Mouse (Mus musculus): ENCODE measurements at regions not wholly inside any gene's neighbourhood (a gene's known extent, or its start where the extent isn't known, plus 50 kb on each side); places are given as distances from the start of the nearest gene placed in this dataset.

DNA sequence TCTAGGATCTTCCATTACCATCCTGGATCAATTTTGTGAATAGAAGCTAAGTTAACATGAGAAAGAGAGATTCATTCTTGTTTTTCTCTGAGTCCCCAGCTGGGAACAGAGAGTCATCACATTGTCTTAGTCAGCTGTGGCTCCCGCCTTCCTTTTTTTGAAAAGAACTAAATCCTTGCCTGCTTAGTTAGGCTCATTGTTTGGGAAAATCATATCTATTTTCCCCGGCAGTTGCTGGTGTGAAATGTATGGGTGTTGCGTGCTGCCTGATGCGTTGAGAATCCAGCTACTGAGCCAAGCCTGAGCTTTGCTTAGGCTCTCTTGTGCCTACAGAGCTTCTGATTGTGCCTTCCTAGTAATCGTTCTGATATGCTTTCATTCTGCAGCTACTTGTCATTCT, 66.3 kb downstream of the Fam50b start:
- ATAC-seq (replicated peaks), result 0 out of 2 replicates have a peak, but pooled peaks have one; percentile 41

DNA sequence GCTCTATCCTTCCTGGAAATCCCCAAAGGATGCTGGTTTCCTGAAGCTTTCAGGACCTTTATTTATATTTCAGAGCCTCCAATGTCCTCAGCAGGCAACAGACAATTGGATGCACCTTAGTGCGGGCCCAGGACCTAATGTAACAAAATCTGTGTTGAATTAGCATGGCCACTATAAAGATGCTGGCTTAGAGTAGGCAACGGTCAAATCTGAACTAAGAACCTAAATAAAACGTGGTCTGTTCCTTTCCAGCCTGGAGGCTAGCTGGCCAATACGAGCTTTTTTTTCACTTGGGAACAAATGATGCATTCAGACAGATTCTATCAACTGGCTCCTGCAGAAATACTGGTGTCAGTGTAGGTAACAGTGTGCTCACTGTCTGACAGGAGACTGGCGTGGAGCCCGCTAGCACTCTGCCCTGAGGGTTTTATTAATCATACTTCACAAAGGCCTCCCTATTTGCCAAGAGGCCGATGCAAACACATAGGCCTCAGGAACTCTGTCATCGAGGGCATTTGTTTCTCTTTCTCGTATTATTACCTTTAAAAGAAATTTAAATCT, 68.5 kb upstream of the Prpf4b start:
- no peak overlapping the region for H3K4me2 ChIP-seq (replicated peaks)
- WGBS, result 9% methylated on average over 9 of the region's 9 CpGs
- H3K9me3 ChIP-seq, result no peaks in the 10 kb centered on the region
- peak overlapping the region; percentile 53 for H3K27ac ChIP-seq (replicated peaks)
- no peak overlapping the region for H3K4me3 ChIP-seq
- ATAC-seq (replicated peaks), result peak; percentile 61; the same call in 1 of the 2 replicates
- H3K27me3 ChIP-seq, result no peaks in the 10 kb centered on the region
- no peaks in the 10 kb centered on the region for H3K36me3 ChIP-seq
- H3K4me1 ChIP-seq, result peaks cover 10% of the 10 kb centered on the region
- no peak overlapping the region for H3K9ac ChIP-seq (replicated peaks)

More for the DNA sequence above, 66.3 kb downstream of the Fam50b start:
- peak overlapping the region; percentile 62 for H3K27ac ChIP-seq (replicated peaks)
- no peak overlapping the region for H3K4me3 ChIP-seq
- H3K27me3 ChIP-seq, result no peaks in the 10 kb centered on the region
- H3K9ac ChIP-seq (replicated peaks), result no peak overlapping the region
- no peaks in the 10 kb centered on the region for H3K36me3 ChIP-seq
- H3K4me1 ChIP-seq, result no peaks in the 10 kb centered on the region
- no peak overlapping the region for H3K4me2 ChIP-seq (replicated peaks)
- WGBS, result 63% methylated on average over 5 of the region's 5 CpGs
- no peaks in the 10 kb centered on the region for H3K9me3 ChIP-seq

DNA sequence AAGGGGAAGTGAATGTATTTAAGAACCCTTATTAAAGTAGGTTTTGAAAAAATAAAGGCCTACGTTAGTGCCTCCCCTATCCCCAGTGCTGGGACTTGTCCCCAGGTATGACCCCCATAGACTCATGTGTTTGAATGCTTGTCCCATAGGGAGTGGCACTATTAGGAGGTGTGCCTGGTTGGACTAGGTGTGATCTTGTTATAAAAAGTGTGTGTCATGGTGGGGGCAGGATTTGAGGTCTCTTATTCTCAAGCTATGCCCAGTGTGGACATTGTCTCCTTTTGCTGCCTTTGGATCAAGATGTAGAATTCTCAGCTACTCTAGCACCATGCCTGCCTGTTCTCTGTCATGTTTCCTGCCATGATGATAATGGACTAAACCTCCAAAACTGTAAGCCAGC, 65.6 kb upstream of the Prpf4b start:
- Histone ChIP-seq H3K9ac (replicated peaks) (no peak overlapping the region), H3K36me3 (no peaks in the 10 kb centered on the region), H3K27ac (replicated peaks) (no peak overlapping the region), H3K9me3 (no peaks in the 10 kb centered on the region), H3K4me2 (replicated peaks) (no peak overlapping the region), H3K27me3 (no peaks in the 10 kb centered on the region), H3K4me3 (no peak overlapping the region), H3K4me1 (peaks cover 16% of the 10 kb centered on the region)
- no peak for ATAC-seq (replicated peaks)
- 100% methylated on average over 1 of the region's 1 CpGs for WGBS

DNA sequence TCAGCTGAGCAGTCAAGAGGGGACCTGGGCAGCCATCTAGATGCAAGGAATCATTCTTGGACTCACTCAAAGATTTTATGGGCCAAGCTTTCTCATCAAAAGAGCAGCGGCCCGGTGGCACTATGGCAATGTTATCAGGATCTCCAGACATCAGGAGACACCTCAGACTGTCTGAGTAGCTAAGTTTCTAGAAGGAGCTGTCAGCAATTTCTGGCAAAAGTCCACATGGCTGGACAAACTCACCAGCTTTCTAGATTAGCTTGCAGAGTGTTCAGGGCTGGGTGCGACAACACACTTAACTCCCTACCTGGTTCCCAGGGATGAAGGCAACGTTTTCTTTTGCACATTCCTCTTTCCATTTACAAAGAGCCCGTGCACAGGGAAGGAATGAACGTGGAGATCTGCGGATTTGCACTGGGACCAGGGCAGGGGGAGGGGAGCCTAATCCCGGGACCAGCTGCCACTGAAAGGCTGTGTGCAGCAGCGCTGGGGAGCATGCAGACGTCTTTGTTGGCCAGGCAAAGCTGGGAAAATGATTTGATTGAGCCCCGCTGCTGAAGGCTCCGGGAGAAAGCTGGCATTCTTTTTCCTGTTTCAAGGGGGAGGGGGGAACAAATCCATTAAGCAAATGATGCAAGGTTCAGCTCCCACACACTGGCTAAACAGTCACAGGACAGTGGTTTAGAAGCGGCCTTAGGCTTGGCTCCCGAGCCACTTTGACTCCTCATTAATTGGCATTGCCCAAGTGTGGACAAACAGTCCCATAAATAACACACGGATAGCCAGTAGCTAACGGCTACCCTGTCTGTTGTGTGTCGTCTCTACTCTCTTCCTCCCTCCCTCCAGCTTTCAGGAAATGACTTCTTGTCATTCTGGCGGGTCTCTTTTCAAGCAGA, 60.7 kb upstream of the Prpf4b start:
- Histone ChIP-seq H3K9me3 (no peaks in the 10 kb centered on the region), H3K4me2 (replicated peaks) (peak overlapping the region; percentile 32), H3K9ac (replicated peaks) (peak overlapping the region; percentile 17; the same call in 1 of the 2 replicates), H3K27ac (replicated peaks) (peak overlapping the region; percentile 86), H3K36me3 (no peaks in the 10 kb centered on the region), H3K4me3 (peak overlapping the region; percentile 6; the same call in 1 of the 2 replicates), H3K27me3 (no peaks in the 10 kb centered on the region), H3K4me1 (peaks cover 15% of the 10 kb centered on the region)
- 8% methylated on average over 18 of the region's 18 CpGs for WGBS
- ATAC-seq (replicated peaks), result peak; percentile 96

DNA sequence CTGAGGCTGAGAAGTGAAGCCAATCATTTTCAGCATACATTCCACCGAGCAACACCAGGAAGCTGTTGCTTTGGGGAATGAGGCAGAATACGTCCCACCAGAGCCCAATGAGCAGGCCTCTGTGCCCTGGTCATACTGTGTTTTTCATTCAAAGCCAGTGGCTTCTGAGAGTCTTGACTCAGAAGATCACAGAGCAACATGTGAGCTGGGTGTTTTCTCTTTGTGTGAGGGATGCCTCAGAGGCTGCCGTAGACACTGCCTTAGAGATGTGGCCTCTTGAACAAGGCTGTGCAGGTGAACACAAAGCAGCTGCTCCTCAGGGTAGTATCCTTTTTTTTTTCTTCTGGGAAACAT, 60.1 kb upstream of the Prpf4b start:
- Histone ChIP-seq H3K9me3 (no peaks in the 10 kb centered on the region), H3K4me2 (replicated peaks) (peak overlapping the region; percentile 32), H3K36me3 (no peaks in the 10 kb centered on the region), H3K27ac (replicated peaks) (peak overlapping the region; percentile 86), H3K4me3 (no peak overlapping the region), H3K4me1 (peaks cover 15% of the 10 kb centered on the region), H3K27me3 (no peaks in the 10 kb centered on the region), H3K9ac (replicated peaks) (peak overlapping the region; percentile 17; the same call in 1 of the 2 replicates)
- peak; percentile 43 for ATAC-seq (replicated peaks)
- WGBS, result 14% methylated on average over 3 of the region's 3 CpGs

DNA sequence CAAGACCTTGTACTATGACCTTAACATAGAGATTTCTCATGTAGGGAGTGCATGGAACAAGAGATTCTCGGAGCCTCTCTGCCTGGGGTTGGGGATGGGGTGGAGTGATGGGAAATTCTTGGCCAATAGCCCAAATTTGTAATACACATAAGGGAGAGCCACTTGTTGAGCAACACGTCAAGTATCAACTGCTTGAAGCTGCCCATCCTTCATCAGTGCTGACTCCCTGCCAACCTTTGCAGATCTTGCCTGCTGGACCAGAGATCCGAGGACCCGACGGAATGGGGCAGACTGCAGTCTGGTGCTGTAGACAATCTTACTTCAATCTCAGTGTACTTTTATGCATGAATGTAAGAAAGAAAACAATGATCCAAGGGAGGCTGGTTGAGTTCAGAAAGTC, 56.9 kb upstream of the Prpf4b start:
- H3K27ac ChIP-seq (replicated peaks), result no peak overlapping the region
- H3K4me1 ChIP-seq, result peaks cover 15% of the 10 kb centered on the region
- 84% methylated on average over 5 of the region's 5 CpGs for WGBS
- no peak overlapping the region for H3K9ac ChIP-seq (replicated peaks)
- H3K9me3 ChIP-seq, result no peaks in the 10 kb centered on the region
- no peaks in the 10 kb centered on the region for H3K27me3 ChIP-seq
- no peak overlapping the region for H3K4me3 ChIP-seq
- ATAC-seq (replicated peaks), result no peak
- H3K4me2 ChIP-seq (replicated peaks), result no peak overlapping the region
- H3K36me3 ChIP-seq, result no peaks in the 10 kb centered on the region

DNA sequence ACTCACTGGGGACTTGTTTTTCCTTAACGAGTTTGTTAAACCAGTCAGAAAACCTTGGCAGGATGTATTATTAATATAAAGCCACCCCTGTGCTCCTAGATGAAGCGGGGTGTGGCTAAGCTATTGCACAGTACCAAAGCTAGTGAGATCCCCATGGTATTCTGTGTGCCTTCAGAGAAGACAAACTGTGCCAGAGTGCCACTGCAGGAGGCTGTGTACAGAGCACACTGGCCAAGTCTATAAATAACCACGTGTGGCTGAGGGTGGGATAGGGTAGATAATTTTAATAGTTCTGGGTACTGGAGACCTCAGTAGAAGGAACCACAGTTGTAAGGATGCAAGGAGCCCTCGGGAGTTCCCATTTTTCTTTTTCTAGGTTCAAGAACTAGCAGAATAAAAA, 54.7 kb upstream of the Prpf4b start:
- WGBS, result 51% methylated on average over 4 of the region's 4 CpGs
- H3K9ac ChIP-seq (replicated peaks), result no peak overlapping the region
- no peak for ATAC-seq (replicated peaks)

DNA sequence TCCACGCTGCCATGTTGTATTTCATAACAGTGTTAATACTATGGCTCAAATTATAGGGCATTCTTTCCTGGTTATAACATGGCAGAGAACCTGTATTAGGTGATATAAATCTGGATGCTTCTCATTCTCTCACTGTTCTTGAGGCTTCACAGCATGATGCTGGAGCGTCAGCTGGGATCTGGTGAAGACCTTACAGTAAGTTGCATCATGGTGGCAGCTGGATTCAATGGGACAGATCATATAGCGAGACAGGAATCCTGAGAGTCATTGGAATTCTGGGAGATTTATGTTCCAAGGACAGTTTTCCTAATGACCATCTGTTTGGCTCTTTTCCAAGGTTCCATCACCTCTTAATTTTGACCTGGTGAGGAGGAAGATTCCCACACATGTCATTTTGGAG, 53.2 kb upstream of the Prpf4b start:
- 92% methylated on average over 3 of the region's 3 CpGs for WGBS
- Histone ChIP-seq H3K4me1 (peaks cover 8% of the 10 kb centered on the region), H3K9me3 (no peaks in the 10 kb centered on the region), H3K4me3 (no peak overlapping the region), H3K9ac (replicated peaks) (no peak overlapping the region), H3K27me3 (no peaks in the 10 kb centered on the region), H3K27ac (replicated peaks) (no peak overlapping the region), H3K36me3 (no peaks in the 10 kb centered on the region), H3K4me2 (replicated peaks) (no peak overlapping the region)
- no peak for ATAC-seq (replicated peaks)

More for the DNA sequence above, 54.7 kb upstream of the Prpf4b start:
- no peak overlapping the region for H3K4me2 ChIP-seq (replicated peaks)
- H3K36me3 ChIP-seq, result no peaks in the 10 kb centered on the region
- no peaks in the 10 kb centered on the region for H3K27me3 ChIP-seq
- H3K9me3 ChIP-seq, result no peaks in the 10 kb centered on the region
- no peaks in the 10 kb centered on the region for H3K4me1 ChIP-seq
- H3K27ac ChIP-seq (replicated peaks), result no peak overlapping the region
- no peak overlapping the region for H3K4me3 ChIP-seq

DNA sequence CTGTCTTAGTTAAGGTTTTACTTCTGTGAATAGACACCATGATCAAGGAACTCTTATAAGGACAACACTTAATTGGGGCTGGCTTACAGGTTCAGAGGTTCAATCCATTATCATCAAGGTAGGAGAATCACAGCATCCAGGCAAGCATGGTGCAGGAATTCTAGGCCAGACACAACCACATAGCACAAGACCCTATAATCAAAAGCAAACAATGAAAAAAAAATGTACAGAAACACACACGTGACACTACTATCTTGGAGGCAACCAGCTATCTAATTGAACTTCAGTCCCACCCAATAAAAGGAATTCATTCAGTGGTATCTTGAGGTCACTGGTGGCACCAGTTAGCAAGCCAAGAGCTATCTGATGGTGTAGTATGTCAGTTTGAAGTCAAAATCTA, 50.9 kb upstream of the Prpf4b start:
- Histone ChIP-seq H3K9me3 (no peaks in the 10 kb centered on the region), H3K27ac (replicated peaks) (no peak overlapping the region), H3K4me2 (replicated peaks) (no peak overlapping the region), H3K9ac (replicated peaks) (no peak overlapping the region), H3K36me3 (no peaks in the 10 kb centered on the region), H3K27me3 (no peaks in the 10 kb centered on the region), H3K4me3 (no peak overlapping the region), H3K4me1 (peaks cover 25% of the 10 kb centered on the region)
- no peak for ATAC-seq (replicated peaks)
- 90% methylated on average over 1 of the region's 1 CpGs for WGBS

All from forebrain, embryonic 15.5 days (tissue).